Mouse (Mus musculus): ENCODE results near the gene Ppp1r15b. TPM values are rescaled to one million over a fixed set of nuclear protein-coding genes. Genes with fewer than 3 reads are reported as not detected.

The Ppp1r15b gene
- polyA plus RNA-seq, 1 experiment from 2014 or later, result 44.9 TPM

Other genes starting within 250 kb of the Ppp1r15b start
- 30.7 and 32.8 TPM in 2 replicates for gene Mdm4, start 100.6 kb upstream of the Ppp1r15b start, polyA plus RNA-seq (2016; fragmentation: Nextera tagmentation; extraction: Ambion mirVana)
- 7.9 and 11.5 TPM in 2 replicates for gene Pik3c2b, start 85.5 kb upstream of the Ppp1r15b start, polyA plus RNA-seq (2016; fragmentation: Nextera tagmentation; extraction: Ambion mirVana)
- gene Plekha6, start 33.1 kb downstream of the Ppp1r15b start, polyA plus RNA-seq (2016; fragmentation: Nextera tagmentation; extraction: Ambion mirVana), result 13.5 and 14.2 TPM in 2 replicates
- 1.7 TPM in 1 of 2 replicates, not detected in the other for gene Golt1a, start 178.7 kb downstream of the Ppp1r15b start, polyA plus RNA-seq (2016; fragmentation: Nextera tagmentation; extraction: Ambion mirVana)
- gene Kiss1, start 190.7 kb downstream of the Ppp1r15b start, polyA plus RNA-seq (2016; fragmentation: Nextera tagmentation; extraction: Ambion mirVana), result not detected in 2 replicates
- 0.11 and 0.34 TPM in 2 replicates for gene Ren1, start 219.4 kb downstream of the Ppp1r15b start, polyA plus RNA-seq (2016; fragmentation: Nextera tagmentation; extraction: Ambion mirVana)
- gene Etnk2, start 232.4 kb downstream of the Ppp1r15b start, polyA plus RNA-seq (2016; fragmentation: Nextera tagmentation; extraction: Ambion mirVana), result 1.5 and 2.1 TPM in 2 replicates